Mouse (Mus musculus) stomach, postnatal 0 days (tissue): ENCODE results near the gene U90926. TPM values are rescaled to one million over a fixed set of nuclear protein-coding genes. Genes with fewer than 3 reads are reported as not detected.

Experiments
- ATAC-seq: fragments of 200-750 bp; cut with Nextera tagmentation; 2 replicates; pipeline ENCODE4 v1.8.0; 2017; ENCODE audit not compliant: low FRiP score, low TSS enrichment
- DNase-seq: peaks from one replicate; pipeline ENCODE4 v3.0.0-alpha.2; 2016; ENCODE audit warnings: low spot score
- H3K27ac ChIP-seq: fragments of 300-500 bp; sonication (generic); replicated peaks from 2 replicates; pipeline ENCODE4 v1.5.1; 2014; ENCODE audit warnings: mild to moderate bottlenecking, control low read depth
- H3K27me3 ChIP-seq: fragments of 300-500 bp; sonication (generic); 2 replicates; pipeline ENCODE4 v1.6.1; 2014; ENCODE audit warnings: low read length; ENCODE audit not compliant: control insufficient read depth, insufficient read depth
- H3K36me3 ChIP-seq: fragments of 300-500 bp; sonication (generic); 2 replicates; pipeline ENCODE4 v1.6.1; 2014; ENCODE audit warnings: low read length, mixed read lengths; ENCODE audit not compliant: control insufficient read depth, insufficient read depth
- H3K4me1 ChIP-seq: fragments of 300-500 bp; sonication (generic); replicated peaks from 2 replicates; pipeline ENCODE4 v1.6.1; 2014; ENCODE audit warnings: antibody characterized with exemption; ENCODE audit not compliant: control insufficient read depth, insufficient read depth
- H3K4me2 ChIP-seq: fragments of 300-500 bp; sonication (generic); replicated peaks from 2 replicates; pipeline ENCODE4 v1.6.1; 2014; ENCODE audit warnings: low read depth, mild to moderate bottlenecking, control low read depth, moderate library complexity
- H3K4me3 ChIP-seq: fragments of 300-500 bp; sonication (generic); 2 replicates; pipeline ENCODE4 v1.5.1; 2014; ENCODE audit warnings: low read depth, low read length, control low read depth
- H3K9ac ChIP-seq: fragments of 300-500 bp; sonication (generic); 2 replicates; pipeline ENCODE4 v1.6.1; 2014; ENCODE audit warnings: mild to moderate bottlenecking, low read length, control low read depth, mixed read lengths
- H3K9me3 ChIP-seq: fragments of 300-500 bp; sonication (generic); 2 replicates; pipeline ENCODE4 v1.6.1; 2016; ENCODE audit warnings: low read length; ENCODE audit not compliant: control insufficient read depth
- CTCF ChIP-seq: IDR thresholded peaks from 2 replicates; pipeline ENCODE4 v1.5.1; 2016; ENCODE audit warnings: antibody characterized with exemption, low read depth, mild to moderate bottlenecking, moderate library complexity
- EP300 ChIP-seq: optimal IDR thresholded peaks from 2 replicates; pipeline ENCODE3; 2016; ENCODE audit warnings: antibody characterized with exemption
- WGBS: fragments of 180-500 bp; shearing (Covaris S2); extraction: QIAGEN DNeasy Blood & Tissue Kit; methylation state at CpG from one replicate; pipeline ENCODE4 v1.1.7; 2014; 5-methylcytosine and 5-hydroxymethylcytosine counted together
- polyA plus RNA-seq: library from polyadenylated mRNA; unstranded; fragments of >200 nt; fragmentation: Nextera tagmentation; extraction: Ambion mirVana; gene quantifications from 2 replicates; pipeline ENCODE4 v1.2.1, GENCODE M21; 2015

U90926 gene
- not detected in 2 replicates for polyA plus RNA-seq

DNA sequence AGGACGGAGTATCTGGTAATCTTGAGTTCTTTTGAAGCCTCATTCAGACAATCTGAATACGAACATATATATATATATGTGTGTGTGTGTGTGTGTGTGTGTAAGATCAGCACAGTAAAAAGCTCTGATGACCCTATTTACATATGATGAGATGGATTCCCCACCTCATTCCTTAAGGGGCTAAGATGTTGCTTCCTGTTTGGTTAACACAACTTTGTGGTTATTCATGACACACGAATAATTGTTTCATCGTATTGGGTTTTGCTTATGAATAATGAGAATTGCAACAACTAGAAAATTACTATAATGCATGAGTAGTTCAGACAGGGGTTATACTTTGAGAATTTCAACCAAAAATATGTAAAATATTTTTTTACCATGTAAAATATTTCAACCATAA lies at the start of gene U90926:
Gene U90926 (minus strand): TSS at position 101 of the 400 bp plus-strand sequence.
- Histone ChIP-seq H3K4me2 (no peak within 1 kb of the TSS), H3K4me1 (no peaks in the 10 kb centered on the region), H3K36me3 (no peaks in the 10 kb centered on the region), H3K9me3 (no peaks in the 10 kb centered on the region), H3K27me3 (no peaks in the 10 kb centered on the region), H3K9ac (no peak within 1 kb of the TSS), H3K27ac (no peak within 1 kb of the TSS), H3K4me3 (no peak within 1 kb of the TSS)
- DNase-seq (no peak), ATAC-seq (no peak)
- 83% methylated on average over 4 of the region's 4 CpGs for WGBS
- TF ChIP-seq EP300: no peak
- no peak for TF ChIP-seq CTCF

DNA sequence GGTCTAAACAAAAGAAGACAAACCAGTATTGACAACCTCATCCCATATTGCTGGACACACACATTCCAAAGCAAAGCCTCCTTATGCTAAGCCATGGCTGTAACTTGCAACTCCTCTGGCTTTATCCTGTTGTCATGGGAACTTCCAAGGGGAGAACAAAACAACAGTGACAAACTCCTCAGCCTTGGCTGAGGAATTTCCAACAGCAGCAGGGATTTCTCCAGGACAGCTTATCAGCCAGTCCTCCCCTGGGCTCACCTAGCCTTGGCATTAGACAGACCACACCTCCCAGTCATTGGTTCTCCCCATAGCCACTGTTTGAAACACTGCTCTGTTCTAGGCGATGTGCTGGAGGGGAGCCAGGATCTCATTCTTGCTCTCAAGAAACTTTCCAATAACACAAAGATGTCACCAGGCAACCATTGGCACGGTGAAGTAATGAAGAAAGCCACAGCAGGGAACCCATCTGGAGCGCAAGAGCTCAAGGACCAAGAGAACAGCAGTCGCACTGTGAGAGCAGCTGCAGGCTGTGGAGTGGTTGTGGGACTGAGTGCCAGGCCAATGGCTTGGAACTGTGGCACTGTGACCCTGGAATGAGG lies 48.7 kb upstream of the U90926 start:
- Histone ChIP-seq H3K27ac (peak overlapping the region; percentile 13; the same call in 1 of the 2 replicates), H3K9me3 (no peaks in the 10 kb centered on the region), H3K27me3 (no peaks in the 10 kb centered on the region), H3K4me3 (no peak overlapping the region), H3K4me1 (no peaks in the 10 kb centered on the region; the same call in 1 of the 2 replicates), H3K9ac (no peak overlapping the region), H3K36me3 (no peaks in the 10 kb centered on the region), H3K4me2 (no peak overlapping the region)
- TF ChIP-seq CTCF (no peak), EP300 (no peak)
- peak; percentile 80 for ATAC-seq
- peak; percentile 53 for DNase-seq
- WGBS: 32% methylated on average over 4 of the region's 4 CpGs

DNA sequence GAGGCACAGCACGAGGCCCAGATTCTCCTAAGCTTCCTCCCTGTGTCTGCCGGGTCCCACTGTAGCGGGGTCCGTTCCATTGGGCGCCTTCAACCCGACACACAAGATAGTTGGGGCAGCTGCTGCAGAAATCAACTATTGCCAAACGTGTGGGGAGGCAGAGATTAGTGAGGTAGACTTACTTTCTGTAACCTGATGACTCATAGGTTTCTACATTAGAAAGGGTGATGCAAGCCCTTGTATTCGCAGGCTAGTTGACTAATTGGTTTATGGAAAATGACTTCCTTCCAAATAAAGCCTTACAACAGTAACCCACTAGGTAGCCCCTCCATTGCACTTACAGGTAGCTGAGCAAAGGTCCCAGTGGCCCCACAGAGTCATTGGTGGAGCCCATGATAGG lies 47.4 kb upstream of the U90926 start:
- no peak overlapping the region for H3K27ac ChIP-seq
- DNase-seq (no peak), ATAC-seq (no peak)
- TF ChIP-seq CTCF (no peak), EP300 (no peak)
- no peaks in the 10 kb centered on the region; the same call in 1 of the 2 replicates for H3K4me1 ChIP-seq
- no peak overlapping the region for H3K4me2 ChIP-seq
- H3K4me3 ChIP-seq: no peak overlapping the region
- no peaks in the 10 kb centered on the region for H3K27me3 ChIP-seq
- no peaks in the 10 kb centered on the region for H3K36me3 ChIP-seq
- WGBS: 80% methylated on average over 8 of the region's 8 CpGs
- no peaks in the 10 kb centered on the region for H3K9me3 ChIP-seq
- no peak overlapping the region for H3K9ac ChIP-seq

DNA sequence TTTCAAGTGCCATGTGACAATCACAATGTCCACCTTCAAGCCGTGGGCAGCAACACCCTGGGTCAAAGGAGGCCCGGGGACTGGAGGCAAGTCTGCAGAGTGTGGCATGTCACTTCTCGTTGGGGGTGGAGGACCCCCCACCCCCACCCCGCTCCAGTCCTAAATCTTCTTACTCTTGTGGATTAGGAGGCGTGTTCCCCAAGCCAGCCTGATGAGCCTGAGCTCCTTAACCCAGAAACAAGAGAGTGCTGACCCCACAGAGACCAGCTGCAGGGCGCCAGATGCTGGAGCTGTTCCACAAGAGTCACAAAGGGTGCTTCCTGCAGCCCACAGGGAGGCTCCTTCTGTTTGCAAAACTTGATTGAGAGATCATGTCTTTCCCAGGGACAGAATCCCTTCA lies 41.0 kb upstream of the U90926 start, which contains the start of gene Ppef2:
Gene Ppef2 (minus strand): TSS at position 61 of the 400 bp plus-strand sequence.
- H3K4me1 ChIP-seq: no peaks in the 10 kb centered on the region
- TF ChIP-seq CTCF (no peak), EP300 (no peak)
- no peaks in the 10 kb centered on the region for H3K27me3 ChIP-seq
- H3K27ac ChIP-seq: no peak within 1 kb of the TSS
- WGBS: 35% methylated on average over 6 of the region's 6 CpGs
- no peak within 1 kb of the TSS for H3K4me2 ChIP-seq
- no peak for DNase-seq
- no peak within 1 kb of the TSS for H3K9ac ChIP-seq
- no peaks in the 10 kb centered on the region for H3K36me3 ChIP-seq
- no peak within 1 kb of the TSS for H3K4me3 ChIP-seq
- ATAC-seq: no peak
- H3K9me3 ChIP-seq: no peaks in the 10 kb centered on the region

DNA sequence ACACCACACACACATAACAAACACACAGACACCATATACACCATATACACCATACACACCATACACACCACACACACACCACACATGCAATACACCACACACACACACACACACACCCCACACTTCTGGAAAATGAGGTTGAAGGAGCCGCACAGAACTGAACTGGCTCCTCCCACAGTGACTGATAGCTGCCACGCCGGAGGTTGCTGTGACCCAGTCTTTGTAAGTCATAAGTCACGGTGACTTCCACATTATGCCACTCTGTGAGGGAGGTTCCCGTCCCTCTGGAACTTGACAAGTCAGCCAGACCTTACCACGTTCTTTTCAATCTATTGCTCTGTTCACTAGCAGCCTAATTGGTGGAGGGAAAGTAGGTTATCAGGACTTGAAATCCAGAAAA lies 39.3 kb upstream of the U90926 start:
- TF ChIP-seq EP300 (no peak), CTCF (no peak)
- whole genome bisulfite sequencing: 51% methylated on average over 6 of the region's 6 CpGs
- no peaks in the 10 kb centered on the region for H3K9me3 ChIP-seq
- no peaks in the 10 kb centered on the region for H3K4me1 ChIP-seq
- H3K36me3 ChIP-seq: no peaks in the 10 kb centered on the region
- peak; percentile 73 for ATAC-seq
- no peak overlapping the region for H3K4me3 ChIP-seq
- no peaks in the 10 kb centered on the region for H3K27me3 ChIP-seq
- DNase-seq: no peak
- no peak overlapping the region for H3K27ac ChIP-seq
- no peak overlapping the region for H3K9ac ChIP-seq
- no peak overlapping the region for H3K4me2 ChIP-seq

DNA sequence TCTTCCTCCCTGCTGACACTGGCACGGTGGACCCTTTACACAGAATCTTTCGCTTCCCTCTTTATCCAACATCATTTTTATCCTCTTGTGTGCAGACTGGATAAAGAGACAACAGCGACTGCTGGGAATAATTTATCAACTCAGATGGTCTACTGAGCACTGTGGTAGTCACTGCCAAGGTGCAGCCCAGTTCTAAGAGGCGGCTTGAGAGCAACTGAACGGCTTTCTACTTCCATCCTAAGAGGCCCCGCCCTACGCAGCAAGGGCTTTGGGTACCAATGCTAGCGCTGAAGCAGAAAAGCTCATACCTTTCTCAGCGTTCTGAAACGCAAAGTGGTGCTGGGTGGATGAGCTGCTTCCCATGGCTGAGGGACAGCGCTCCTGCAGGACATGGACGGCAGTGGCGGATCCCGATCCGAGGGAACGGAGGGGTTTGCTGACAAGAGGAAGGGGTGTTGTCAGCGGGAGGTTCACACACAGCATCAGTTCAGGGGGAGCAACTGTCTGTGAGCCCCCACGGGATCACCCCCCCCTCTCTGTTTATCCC lies 37.7 kb upstream of the U90926 start:
- peak; percentile 23 for DNase-seq
- Histone ChIP-seq H3K9me3 (no peaks in the 10 kb centered on the region), H3K36me3 (no peaks in the 10 kb centered on the region), H3K27ac (no peak overlapping the region), H3K4me1 (no peaks in the 10 kb centered on the region), H3K4me3 (no peak overlapping the region), H3K9ac (no peak overlapping the region), H3K27me3 (no peaks in the 10 kb centered on the region), H3K4me2 (no peak overlapping the region)
- ATAC-seq: no peak; the same call in 1 of the 2 replicates
- WGBS: 20% methylated on average over 18 of the region's 18 CpGs
- TF ChIP-seq EP300 (no peak), CTCF (peak; percentile 69)
